Mouse (Mus musculus): ENCODE measurements around the gene Zfp106. TPM values are rescaled to one million over a fixed set of nuclear protein-coding genes. Genes with fewer than 3 reads are reported as not detected.
A peak's percentile ranks its signal among the peaks of the same experiment; 100 is the strongest.

The Zfp106 gene
- polyA plus RNA-seq, 1 experiment = 24.3 TPM

GRCm38 (mm10) chr2:120501136-120501918, 62.3 kb downstream of the Zfp106 start:
- H3K4me3 ChIP-seq (ENCODE audit: extremely low read depth, insufficient read depth, insufficient read length) = no peak overlapping the region
- WGBS = 44% methylated on average over 17 of the region's 17 CpGs

GRCm38 (mm10) chr2:120499971-120500471, 63.6 kb downstream of the Zfp106 start:
- H3K4me3 ChIP-seq (ENCODE audit: extremely low read depth, insufficient read depth, insufficient read length) = no peak overlapping the region
- WGBS = 4% methylated on average over 6 of the region's 6 CpGs
- no peaks in the 10 kb centered on the region for H3K27me3 ChIP-seq (ENCODE audit: control insufficient read depth, insufficient read depth, low read length)
- H3K4me1 ChIP-seq (ENCODE audit: control insufficient read depth, insufficient read depth, insufficient read length) = peaks cover 19% of the 10 kb centered on the region; the same call in 1 of the 2 replicates
- DNase-seq (ENCODE audit: low read depth in 1 of 2, low spot score in 2 of 2) = peak in 1 of 2 experiments; percentile 17
- H3K36me3 ChIP-seq (ENCODE audit: control insufficient read depth, insufficient read depth, low read length) = 0 out of 2 replicates have a peak, but pooled peaks cover 2% of the 10 kb centered on the region
- no peak for TF ChIP-seq CTCF (IDR thresholded peaks at IDR 0.05; ENCODE audit: extremely low read depth, insufficient read depth, insufficient read length, insufficient replicate concordance)
- TF ChIP-seq POLR2A (IDR thresholded peaks at IDR 0.05; ENCODE audit: low read depth, low read length) = no peak
- peak overlapping the region; percentile 50 for H3K27ac ChIP-seq (ENCODE audit: insufficient read depth, low read length)

More at GRCm38 (mm10) chr2:120501136-120501918, 62.3 kb downstream of the Zfp106 start:
- H3K4me1 ChIP-seq (ENCODE audit: control insufficient read depth, insufficient read depth, insufficient read length) = peaks cover 19% of the 10 kb centered on the region; the same call in 1 of the 2 replicates
- no peak for DNase-seq (ENCODE audit: low read depth in 1 of 2, low spot score in 2 of 2)
- H3K36me3 ChIP-seq (ENCODE audit: control insufficient read depth, insufficient read depth, low read length) = peaks cover 5% of the 10 kb centered on the region
- TF ChIP-seq CTCF (IDR thresholded peaks at IDR 0.05; ENCODE audit: extremely low read depth, insufficient read depth, insufficient read length, insufficient replicate concordance) (no peak), POLR2A (IDR thresholded peaks at IDR 0.05; ENCODE audit: low read depth, low read length) (no peak)
- 0 out of 2 replicates have a peak overlapping the region, but pooled peaks have one; percentile 30 for H3K27ac ChIP-seq (ENCODE audit: insufficient read depth, low read length)
- no peaks in the 10 kb centered on the region for H3K27me3 ChIP-seq (ENCODE audit: control insufficient read depth, insufficient read depth, low read length)

- Histone ChIP-seq H3K27me3 (ENCODE audit: control insufficient read depth, insufficient read depth, low read length) (no peaks in the 10 kb centered on the region), H3K27ac (ENCODE audit: insufficient read depth, low read length) (no peak overlapping the region), H3K36me3 (ENCODE audit: control insufficient read depth, insufficient read depth, low read length) (no peaks in the 10 kb centered on the region), H3K4me1 (ENCODE audit: control insufficient read depth, insufficient read depth, insufficient read length) (peaks cover 17% of the 10 kb centered on the region; the same call in 1 of the 2 replicates), H3K4me3 (ENCODE audit: extremely low read depth, insufficient read depth, insufficient read length) (no peak overlapping the region)
- 82% methylated on average over 3 of the region's 3 CpGs for WGBS
- DNase-seq (ENCODE audit: low read depth in 1 of 2, low spot score in 2 of 2) = no peak
- TF ChIP-seq CTCF (IDR thresholded peaks at IDR 0.05; ENCODE audit: extremely low read depth, insufficient read depth, insufficient read length, insufficient replicate concordance) = no peak
- TF ChIP-seq POLR2A (IDR thresholded peaks at IDR 0.05; ENCODE audit: low read depth, low read length) = no peak
These were observed 67.1 kb downstream of the Zfp106 start for GRCm38 (mm10) chr2:120496511-120496910.

GRCm38 (mm10) chr2:120493254-120493653, 70.4 kb downstream of the Zfp106 start:
- H3K27me3 ChIP-seq (ENCODE audit: control insufficient read depth, insufficient read depth, low read length) = no peaks in the 10 kb centered on the region
- H3K36me3 ChIP-seq (ENCODE audit: control insufficient read depth, insufficient read depth, low read length) = no peaks in the 10 kb centered on the region
- WGBS = 67% methylated on average over 4 of the region's 4 CpGs
- TF ChIP-seq CTCF (IDR thresholded peaks at IDR 0.05; ENCODE audit: extremely low read depth, insufficient read depth, insufficient read length, insufficient replicate concordance) (no peak), POLR2A (IDR thresholded peaks at IDR 0.05; ENCODE audit: low read depth, low read length) (no peak)
- H3K4me3 ChIP-seq (ENCODE audit: extremely low read depth, insufficient read depth, insufficient read length) = no peak overlapping the region
- H3K27ac ChIP-seq (ENCODE audit: insufficient read depth, low read length) = no peak overlapping the region
- DNase-seq (ENCODE audit: low read depth in 1 of 2, low spot score in 2 of 2) = no peak
- no peaks in the 10 kb centered on the region for H3K4me1 ChIP-seq (ENCODE audit: control insufficient read depth, insufficient read depth, insufficient read length)

GRCm38 (mm10) chr2:120484241-120484640, 79.4 kb downstream of the Zfp106 start:
- Histone ChIP-seq H3K4me1 (ENCODE audit: control insufficient read depth, insufficient read depth, insufficient read length) (peaks cover 3% of the 10 kb centered on the region; the same call in 1 of the 2 replicates), H3K36me3 (ENCODE audit: control insufficient read depth, insufficient read depth, low read length) (no peaks in the 10 kb centered on the region), H3K27ac (ENCODE audit: insufficient read depth, low read length) (no peak overlapping the region), H3K27me3 (ENCODE audit: control insufficient read depth, insufficient read depth, low read length) (no peaks in the 10 kb centered on the region), H3K4me3 (ENCODE audit: extremely low read depth, insufficient read depth, insufficient read length) (no peak overlapping the region)
- TF ChIP-seq CTCF (IDR thresholded peaks at IDR 0.05; ENCODE audit: extremely low read depth, insufficient read depth, insufficient read length, insufficient replicate concordance) = no peak
- no peak for TF ChIP-seq POLR2A (IDR thresholded peaks at IDR 0.05; ENCODE audit: low read depth, low read length)
- DNase-seq (ENCODE audit: low read depth in 1 of 2, low spot score in 2 of 2) = no peak
- 78% methylated on average over 3 of the region's 3 CpGs for WGBS

- 27% methylated on average over 8 of the region's 8 CpGs for WGBS
- Histone ChIP-seq H3K36me3 (ENCODE audit: control insufficient read depth, insufficient read depth, low read length) (no peaks in the 10 kb centered on the region), H3K27me3 (ENCODE audit: control insufficient read depth, insufficient read depth, low read length) (no peaks in the 10 kb centered on the region), H3K27ac (ENCODE audit: insufficient read depth, low read length) (no peak overlapping the region), H3K4me3 (ENCODE audit: extremely low read depth, insufficient read depth, insufficient read length) (no peak overlapping the region), H3K4me1 (ENCODE audit: control insufficient read depth, insufficient read depth, insufficient read length) (peaks cover 3% of the 10 kb centered on the region; the same call in 1 of the 2 replicates)
- TF ChIP-seq CTCF (IDR thresholded peaks at IDR 0.05; ENCODE audit: extremely low read depth, insufficient read depth, insufficient read length, insufficient replicate concordance) (no peak), POLR2A (IDR thresholded peaks at IDR 0.05; ENCODE audit: low read depth, low read length) (no peak)
- DNase-seq (ENCODE audit: low read depth in 1 of 2, low spot score in 2 of 2) = no peak
These were observed 80.9 kb downstream of the Zfp106 start for GRCm38 (mm10) chr2:120482506-120483389.

Measured in spleen, adult 2 months (tissue).